Mouse (Mus musculus) gastrocnemius, postnatal 36 days (tissue): ENCODE measurements around the gene Nr5a2. TPM values are rescaled to one million over a fixed set of nuclear protein-coding genes. Genes with fewer than 3 reads are reported as not detected.

ENCODE experiments used
- DNase-seq, 2 experiments: peaks; one replicate each; pipeline ENCODE4 v3.0.0; 2022
- intact Hi-C: fragments of 180-260 bp; cut with DNase I; formaldehyde crosslinking; loops from one replicate; pipeline ENCODE4 v1.15.1; 2025
- total RNA-seq, 2 experiments: library from RNA; stranded (reverse); gene quantifications; 2 replicates each; pipeline ENCODE4 v1.2.3; 2021

Gene Nr5a2
- total RNA-seq, 2 experiments from 2014 or later, result 0.18 to 0.37 TPM

DNA sequence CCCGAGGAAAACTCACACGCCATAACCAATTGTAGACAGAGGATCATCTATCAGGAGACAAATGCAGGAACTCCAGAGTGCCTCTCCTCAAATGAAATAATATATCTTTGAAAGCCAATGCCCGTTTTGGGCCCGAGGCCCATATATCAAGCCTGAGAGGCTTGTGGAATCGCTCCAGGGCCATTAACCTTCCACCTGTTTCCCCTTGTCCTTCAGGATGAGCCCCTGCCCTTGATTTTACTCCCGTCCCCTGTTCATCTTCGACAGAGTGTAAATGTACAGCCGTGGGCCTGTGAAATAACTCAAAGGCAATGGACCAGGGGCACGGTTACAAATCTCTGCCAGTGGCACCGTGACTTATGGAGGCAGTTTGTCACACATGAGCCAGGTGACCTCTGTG, 48.3 kb downstream of the Nr5a2 start:
- intact Hi-C loops, result no loop called here

GRCm38 (mm10) chr1:136911594-136911860, 48.7 kb downstream of the Nr5a2 start:
- no peak for DNase-seq
- intact Hi-C loops, result no loop called here

More for the DNA sequence above, 48.3 kb downstream of the Nr5a2 start:
- DNase-seq, result no peak

DNA sequence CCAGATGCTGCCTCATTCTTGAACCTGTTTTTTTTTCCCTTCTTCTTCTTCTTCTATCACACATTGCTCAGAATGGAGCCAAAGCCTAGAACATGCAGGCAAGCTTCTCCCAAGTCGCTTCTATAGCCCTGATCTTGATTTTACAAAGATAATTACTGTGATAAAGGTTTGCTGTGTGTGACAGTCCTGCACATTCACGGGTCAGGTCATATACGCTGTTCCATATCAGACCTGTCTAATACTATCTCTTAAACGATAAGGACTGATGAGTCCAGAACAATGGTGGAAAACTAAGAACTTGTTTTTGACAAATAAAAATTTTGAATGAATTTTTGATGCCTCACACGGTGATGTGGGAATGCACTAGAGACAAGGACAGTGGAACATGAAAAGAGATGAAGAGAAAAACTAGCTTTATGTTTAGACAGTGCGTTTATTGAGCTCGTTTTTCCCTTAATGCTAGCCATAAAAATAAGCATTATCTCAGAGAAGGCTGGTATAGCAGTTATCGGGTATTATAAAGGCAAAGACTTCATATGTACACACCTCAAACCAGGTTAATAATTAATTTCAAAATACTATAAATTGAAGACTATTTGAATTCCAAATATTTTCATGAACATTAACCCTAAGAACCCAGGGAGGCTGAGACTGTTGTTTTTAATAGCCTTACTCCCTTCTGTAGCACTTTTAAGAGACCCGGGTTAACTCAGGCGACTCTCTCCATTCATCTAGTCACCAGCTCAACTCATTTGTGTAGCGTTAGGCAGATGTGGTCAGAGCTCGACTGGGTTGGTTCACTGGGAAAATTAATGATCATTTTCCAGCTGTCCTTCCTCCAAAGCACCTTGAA, 49.3 kb downstream of the Nr5a2 start:
- intact Hi-C loops, result no loop called here

DNA sequence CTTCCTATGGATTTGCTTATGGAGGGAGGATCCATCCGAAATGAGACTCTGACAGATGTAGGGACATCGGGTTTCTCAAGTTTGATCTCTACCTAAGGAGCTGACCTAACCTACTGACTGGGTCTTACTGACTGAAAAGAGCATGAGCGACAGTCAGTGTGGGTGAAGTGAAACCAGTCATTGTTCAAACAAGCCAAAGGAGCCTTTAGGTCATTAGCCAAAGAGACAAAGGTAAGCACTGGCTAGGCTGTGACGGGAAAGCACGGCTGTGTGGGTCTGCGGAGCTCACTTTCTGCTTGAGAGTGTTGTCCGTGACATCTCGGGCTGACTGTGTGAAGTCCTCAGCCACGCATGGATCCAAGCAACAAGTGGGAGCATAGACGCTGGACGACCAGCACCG, 50.1 kb downstream of the Nr5a2 start:
- intact Hi-C loops, result no loop called here
- no peak for DNase-seq

More for the DNA sequence above, 49.3 kb downstream of the Nr5a2 start:
- DNase-seq, result no peak

- intact Hi-C loops, result no loop called here
- DNase-seq, result no peak
Measured at GRCm38 (mm10) chr1:136909494-136910037, 50.7 kb downstream of the Nr5a2 start.

DNA sequence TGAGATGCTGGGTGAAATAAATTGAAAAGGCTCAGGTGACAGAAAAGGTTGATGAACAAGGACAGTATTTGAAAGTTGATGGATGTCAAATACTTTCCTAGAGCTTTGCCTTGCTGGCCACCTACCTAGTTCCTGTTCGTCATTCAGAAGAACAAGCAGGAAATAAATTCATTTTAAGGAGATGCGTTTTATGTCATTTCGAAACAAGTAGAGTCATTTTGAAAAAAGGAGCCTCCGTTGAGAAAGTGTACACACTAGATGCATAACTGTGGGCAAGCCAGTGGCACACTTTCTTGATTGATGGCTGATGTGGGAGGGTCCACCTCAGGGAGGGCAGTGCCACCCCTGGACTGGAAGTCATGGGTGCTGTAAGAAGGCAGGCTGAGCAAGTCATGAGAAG, 62.1 kb downstream of the Nr5a2 start:
- intact Hi-C loops, result no loop called here
- no peak for DNase-seq

- DNase-seq, result no peak
Measured at GRCm38 (mm10) chr1:136896351-136896750, 63.9 kb downstream of the Nr5a2 start.

GRCm38 (mm10) chr1:136895877-136896276, 64.4 kb downstream of the Nr5a2 start:
- DNase-seq, result no peak
- intact Hi-C loops, result no loop called here

More at GRCm38 (mm10) chr1:136896351-136896750, 63.9 kb downstream of the Nr5a2 start:
- intact Hi-C loops, result no loop called here

DNA sequence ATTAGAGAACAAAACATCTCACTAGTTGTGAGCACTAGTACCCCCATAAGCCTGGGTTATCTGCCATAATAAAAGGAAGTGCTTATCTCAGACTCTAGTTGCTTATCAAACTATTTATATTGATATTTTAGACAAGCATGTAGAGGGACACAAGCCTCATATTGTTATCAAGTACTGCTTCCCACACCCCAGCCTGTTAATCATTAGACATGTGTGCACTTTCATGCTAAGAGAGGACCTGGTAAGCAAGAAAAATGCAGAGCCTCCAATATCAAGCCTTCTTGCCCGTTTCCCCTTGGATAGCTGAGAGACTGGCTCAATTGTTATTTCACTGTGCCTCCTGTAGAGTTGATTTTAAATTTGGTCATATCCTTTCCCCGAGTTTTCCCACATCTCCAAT, 65.5 kb downstream of the Nr5a2 start:
- no peak for DNase-seq
- intact Hi-C loops, result no loop called here

DNA sequence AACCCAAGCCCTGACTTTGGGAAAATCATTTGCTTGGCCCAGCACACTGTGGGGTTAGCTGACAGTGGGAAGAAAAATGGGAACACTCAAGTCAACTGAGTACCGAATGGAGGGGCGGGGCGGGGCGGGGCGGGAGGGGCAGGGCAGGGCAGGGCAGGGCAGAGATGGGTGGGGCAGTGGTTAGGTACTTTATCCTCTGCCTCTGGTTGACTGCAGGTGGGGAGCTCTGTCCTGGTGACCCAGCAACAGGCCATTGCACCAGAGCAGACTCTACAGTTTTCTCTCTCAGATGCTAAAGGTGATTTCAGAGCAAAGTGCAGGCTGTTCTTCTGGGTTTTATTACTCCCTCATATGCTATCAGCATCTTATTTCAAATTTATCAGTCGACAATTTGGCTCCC, 67.1 kb downstream of the Nr5a2 start:
- DNase-seq, result no peak
- intact Hi-C loops, result no loop called here

- DNase-seq, result no peak
- intact Hi-C loops, result no loop called here
Measured at GRCm38 (mm10) chr1:136890439-136890838, 69.8 kb downstream of the Nr5a2 start.

DNA sequence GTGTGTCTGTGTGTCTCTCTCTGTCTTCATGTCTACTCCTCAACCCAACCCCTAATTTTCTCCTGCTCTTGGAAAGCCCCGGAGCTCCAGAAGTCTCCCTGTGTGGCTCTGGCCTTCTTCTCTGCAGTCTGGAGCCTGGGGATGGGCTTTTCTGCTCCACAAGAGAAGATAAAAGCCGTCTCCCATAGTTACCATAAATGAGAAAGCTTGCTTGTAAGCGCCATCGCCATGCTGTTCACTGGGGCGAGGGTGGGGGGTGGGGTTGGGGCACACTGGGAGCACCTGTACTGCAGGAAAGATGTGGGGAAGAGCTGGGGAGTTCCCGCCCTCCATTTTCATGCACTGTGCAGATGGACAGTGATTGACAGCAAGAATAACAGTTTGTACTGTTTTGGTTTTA, 71.5 kb downstream of the Nr5a2 start:
- intact Hi-C loops, result no loop called here
- no peak for DNase-seq

DNA sequence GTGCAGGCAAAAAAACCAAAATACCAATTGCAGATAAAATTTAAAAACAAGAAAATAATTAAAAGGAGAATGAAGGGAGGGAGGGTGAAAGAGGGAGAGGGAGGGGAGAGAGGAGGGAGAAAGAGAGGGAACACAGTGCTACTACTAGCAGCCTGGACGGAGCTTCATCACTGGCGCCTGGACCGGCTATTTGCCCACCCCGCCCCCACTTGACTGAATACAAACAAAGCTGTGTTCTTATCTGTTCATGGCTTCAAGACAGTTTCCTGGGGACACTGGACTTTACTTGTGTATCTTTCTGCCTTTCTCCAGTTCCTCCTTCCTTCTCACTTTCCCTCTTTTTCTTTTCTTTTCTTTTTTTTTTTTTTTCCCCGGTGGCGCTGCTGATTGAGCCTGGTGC, 73.6 kb downstream of the Nr5a2 start:
- intact Hi-C loops, result no loop called here
- no peak for DNase-seq

GRCm38 (mm10) chr1:136883458-136884174, 76.6 kb downstream of the Nr5a2 start:
- intact Hi-C loops, result no loop called here
- DNase-seq, result no peak

DNA sequence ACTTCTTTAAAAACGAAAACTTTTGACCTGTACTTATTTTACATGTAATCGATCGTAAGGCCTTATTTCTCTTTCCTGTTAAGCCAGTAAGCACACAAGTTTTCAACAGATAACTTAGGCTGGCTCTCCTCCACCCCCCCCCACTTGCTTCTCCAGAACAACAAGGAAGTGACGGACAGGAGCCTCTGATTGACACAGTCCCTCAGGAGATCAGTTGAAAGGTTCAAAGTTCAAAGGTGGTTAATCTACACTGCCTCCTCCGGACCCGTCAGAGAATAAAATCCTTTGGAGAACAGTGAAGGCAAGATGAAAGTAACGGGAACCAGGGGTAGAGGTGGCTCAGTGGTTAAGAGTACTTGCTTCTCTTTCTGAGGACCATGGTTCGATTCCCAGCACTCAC, 80.0 kb downstream of the Nr5a2 start:
- no peak for DNase-seq
- intact Hi-C loops, result no loop called here

- intact Hi-C loops, result no loop called here
- DNase-seq, result no peak
Measured at GRCm38 (mm10) chr1:136875006-136875405, 85.2 kb downstream of the Nr5a2 start.

- intact Hi-C loops, result no loop called here
- DNase-seq, result no peak
Measured at GRCm38 (mm10) chr1:136868955-136869354, 91.3 kb downstream of the Nr5a2 start.

- intact Hi-C loops, result no loop called here
- no peak for DNase-seq
Measured at GRCm38 (mm10) chr1:136868285-136868684, 92.0 kb downstream of the Nr5a2 start.

DNA sequence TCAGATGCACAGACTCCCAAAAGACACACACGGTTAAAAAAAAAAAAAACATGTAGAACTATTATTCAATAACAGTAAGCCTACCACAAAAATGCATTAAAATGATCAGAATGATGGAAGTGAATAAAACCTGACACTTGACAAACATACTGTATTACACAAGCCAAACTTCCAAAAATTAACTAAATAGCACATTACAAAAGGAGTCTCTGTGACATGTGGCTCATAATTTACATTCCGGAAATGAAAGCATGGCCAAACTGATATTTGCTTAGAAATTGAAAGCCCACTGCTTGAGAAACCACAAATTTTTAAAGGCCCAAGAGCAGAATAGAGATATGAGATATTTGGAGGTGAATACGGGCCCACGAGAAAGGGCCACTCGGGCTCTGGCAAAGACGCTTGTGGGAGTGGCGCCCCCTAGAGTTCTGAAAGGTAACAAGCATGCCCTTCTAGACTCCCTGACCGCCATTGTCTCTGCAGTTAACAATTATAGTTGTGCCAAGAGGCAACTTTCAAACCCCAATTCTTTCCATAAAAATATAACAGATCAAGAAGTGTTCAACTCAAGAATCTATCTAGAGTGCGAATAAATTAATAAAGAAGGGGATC, 93.7 kb downstream of the Nr5a2 start:
- DNase-seq, result no peak
- intact Hi-C loops, result no loop called here

- DNase-seq, result no peak
- intact Hi-C loops, result no loop called here
Measured at GRCm38 (mm10) chr1:136863209-136863608, 97.0 kb downstream of the Nr5a2 start.

DNA sequence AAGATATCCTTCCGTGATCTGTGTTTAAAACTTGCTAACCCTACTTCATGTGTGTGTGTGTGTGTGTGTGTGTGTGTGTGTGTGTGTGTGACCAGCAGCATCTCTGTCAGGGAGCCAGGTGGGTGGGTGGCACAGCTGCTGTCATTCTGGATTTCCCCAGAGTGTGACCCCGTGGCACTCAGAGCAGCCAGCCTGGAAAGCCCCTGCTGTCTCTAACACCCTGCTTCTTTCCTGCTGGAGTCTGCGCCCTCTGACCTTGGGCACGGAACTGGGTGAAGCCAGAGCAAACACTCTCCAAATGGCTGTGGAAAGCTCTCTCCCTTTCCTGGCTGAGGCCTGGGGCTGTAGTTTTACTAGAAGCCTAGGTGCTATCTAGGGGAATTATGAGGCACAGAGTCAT, 100.8 kb downstream of the Nr5a2 start:
- intact Hi-C loops, result no loop called here
- no peak for DNase-seq
